Mouse (Mus musculus) olfactory bulb, adult 2 months (tissue): ENCODE data around the gene Nacc2.

Experiments
- CTCF ChIP-seq: fragments of 200-500 bp; IDR thresholded peaks from 2 replicates; pipeline ENCODE4 v1.5.1; 2012; ENCODE audit warnings: low read depth, mild to moderate bottlenecking, low read length, moderate library complexity; ENCODE audit not compliant: insufficient read depth
- POLR2A ChIP-seq: fragments of 200-500 bp; IDR thresholded peaks from 2 replicates; pipeline ENCODE4 v1.6.1; 2012; ENCODE audit warnings: mild to moderate bottlenecking, low read depth, low read length, moderate library complexity; ENCODE audit not compliant: insufficient read depth

DNA sequence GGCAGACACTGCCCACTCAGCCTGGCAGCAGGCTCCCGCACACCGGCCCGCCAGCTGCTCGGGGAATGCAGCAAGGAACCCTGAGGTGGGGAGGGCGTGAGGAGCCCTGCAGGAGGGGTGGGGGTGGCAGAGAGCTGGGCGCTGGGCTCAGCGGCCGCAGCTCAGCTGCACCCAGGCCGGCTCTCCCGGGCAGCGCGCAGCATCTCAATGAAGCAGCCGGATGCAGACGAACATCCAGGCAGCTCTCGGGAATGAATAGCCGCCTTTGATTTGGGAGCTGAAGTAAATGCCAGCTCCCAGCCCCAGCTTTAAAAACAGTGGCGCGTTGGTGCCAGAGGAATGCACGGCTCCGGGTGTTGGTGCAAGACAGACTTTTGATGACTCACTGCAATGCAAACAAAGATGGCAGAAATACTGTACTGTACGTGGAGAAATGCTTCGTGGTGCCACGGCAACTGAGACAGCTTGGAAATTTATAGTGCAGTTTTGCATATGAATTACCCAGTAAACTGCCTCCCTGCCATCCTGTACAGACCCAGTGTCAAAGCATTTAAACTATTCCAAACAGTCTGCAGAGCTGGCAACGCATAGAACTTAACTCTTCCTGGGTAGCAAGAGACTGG lies 31.1 kb downstream of the Nacc2 start:
- TF ChIP-seq POLR2A (no peak), CTCF (no peak)
